In genomic region chr2:92954404-92955114, GRCm38 (mm10) we compare ENCODE assay signal across 9 mouse cellular contexts. TPM values are rescaled to one million over a fixed set of nuclear protein-coding genes. Genes with fewer than 3 reads are reported as not detected.
DNase-seq lines count a peak whose midpoint lies in the region; ATAC-seq and TF ChIP-seq lines count a peak whose summit lies in the region.
"Had no signal": no experiment of that assay in that cellular context is flagged by ENCODE, and none has a peak within 500 bp of the region (broad histone marks: within the 10 kb centered on the region; RNA-seq: fewer than 3 reads in every experiment).

No protein-coding gene starts in this region.

- H3K27ac ChIP-seq in intestine, postnatal 0 days (ENCODE audit: low read depth, low read length): no peak overlapping the region
- no peak overlapping the region for H3K27ac ChIP-seq in intestine, embryonic 15.5 days
- H3K27ac ChIP-seq in midbrain, postnatal 0 days (ENCODE audit: low read depth, low read length): no peak overlapping the region
- H3K27ac ChIP-seq: midbrain, embryonic 12.5 days had no signal

- H3K4me3 ChIP-seq in intestine, postnatal 0 days (ENCODE audit: low read depth, low read length): no peak overlapping the region
- no peak overlapping the region for H3K4me3 ChIP-seq in intestine, embryonic 15.5 days (replicated peaks)
- H3K4me3 ChIP-seq in midbrain, postnatal 0 days (ENCODE audit: low read depth, low read length): no peak overlapping the region
- H3K4me3 ChIP-seq: midbrain, embryonic 12.5 days had no signal

- DNase-seq in R1 (ENCODE audit: low read depth, low spot score): peak; percentile 65
- DNase-seq in cerebellum, postnatal 10 days: peak; percentile 91 to 94
- DNase-seq in layer of hippocampus, postnatal 36 days: peak; percentile 62 to 69
- peak; percentile 75 for DNase-seq in midbrain, postnatal 0 days (ENCODE audit: low spot score)
- peak; percentile 90 for DNase-seq in thymus, postnatal 25 days

- no peaks in the 10 kb centered on the region for H3K4me1 ChIP-seq in intestine, postnatal 0 days (replicated peaks; ENCODE audit: control insufficient read depth, insufficient read depth, low read length)
- no peaks in the 10 kb centered on the region for H3K4me1 ChIP-seq in intestine, embryonic 15.5 days (replicated peaks)
- no peaks in the 10 kb centered on the region for H3K4me1 ChIP-seq in midbrain, postnatal 0 days (ENCODE audit: insufficient read depth, low read length)
- H3K4me1 ChIP-seq: midbrain, embryonic 12.5 days had no signal

- no peak for ATAC-seq in intestine, postnatal 0 days
- ATAC-seq in intestine, embryonic 15.5 days: no peak
- peak; percentile 70; the same call in 1 of the 2 replicates for ATAC-seq in granulocyte monocyte progenitor cell, adult 5-6 weeks (replicated peaks; ENCODE audit: poor library complexity, severe bottlenecking)
- ATAC-seq in midbrain, postnatal 0 days (ENCODE audit: low FRiP score): no peak

- H3K36me3 ChIP-seq in intestine, postnatal 0 days (ENCODE audit: control insufficient read depth, insufficient read depth): no peaks in the 10 kb centered on the region
- H3K36me3 ChIP-seq in intestine, embryonic 15.5 days: no peaks in the 10 kb centered on the region
- peaks cover 12% of the 10 kb centered on the region for H3K36me3 ChIP-seq in midbrain, postnatal 0 days (ENCODE audit: insufficient read depth, low read length)
- H3K36me3 ChIP-seq: midbrain, embryonic 12.5 days had no signal

- TF ChIP-seq CTCF in intestine, postnatal 0 days (IDR thresholded peaks at IDR 0.05; ENCODE audit: low read depth): peak; percentile 88
- TF ChIP-seq CTCF in midbrain, postnatal 0 days (IDR thresholded peaks at IDR 0.05): peak; percentile 82

- H3K9ac ChIP-seq in intestine, postnatal 0 days (ENCODE audit: low read depth, low read length): no peak overlapping the region
- no peak overlapping the region for H3K9ac ChIP-seq in intestine, embryonic 15.5 days
- H3K9ac ChIP-seq in midbrain, postnatal 0 days (replicated peaks; ENCODE audit: low read length, poor library complexity, severe bottlenecking): no peak overlapping the region
- H3K9ac ChIP-seq: midbrain, embryonic 12.5 days had no signal

- 45% methylated on average over 11 of the region's 11 CpGs for WGBS in intestine, postnatal 0 days
- 46% methylated on average over 11 of the region's 11 CpGs for WGBS in intestine, embryonic 15.5 days
- WGBS in midbrain, postnatal 0 days: 41% methylated on average over 11 of the region's 11 CpGs

- H3K9me3 ChIP-seq in intestine, postnatal 0 days (ENCODE audit: control insufficient read depth): no peaks in the 10 kb centered on the region
- no peaks in the 10 kb centered on the region for H3K9me3 ChIP-seq in intestine, embryonic 15.5 days
- no peaks in the 10 kb centered on the region for H3K9me3 ChIP-seq in midbrain, postnatal 0 days (ENCODE audit: low read length)
- H3K9me3 ChIP-seq: midbrain, embryonic 12.5 days had no signal

- H3K27me3 ChIP-seq in intestine, postnatal 0 days (replicated peaks; ENCODE audit: control insufficient read depth, insufficient read depth, low read length): no peaks in the 10 kb centered on the region
- no peaks in the 10 kb centered on the region for H3K27me3 ChIP-seq in intestine, embryonic 15.5 days (replicated peaks)
- no peaks in the 10 kb centered on the region for H3K27me3 ChIP-seq in midbrain, postnatal 0 days (ENCODE audit: insufficient read depth, low read length)
- H3K27me3 ChIP-seq: midbrain, embryonic 12.5 days had no signal

- no peak overlapping the region for H3K4me2 ChIP-seq in intestine, postnatal 0 days (replicated peaks; ENCODE audit: low read depth)
- no peak overlapping the region for H3K4me2 ChIP-seq in intestine, embryonic 15.5 days (replicated peaks)
- H3K4me2 ChIP-seq in midbrain, postnatal 0 days (ENCODE audit: low read depth, low read length, poor library complexity, severe bottlenecking): no peak overlapping the region
- H3K4me2 ChIP-seq: midbrain, embryonic 12.5 days had no signal

RNA-seq across cellular contexts. Expression of gene Syt13, which starts 39.7 kb away (rescaled TPM):
- 1.7 and 2.5 TPM in 2 replicates for polyA plus RNA-seq in intestine, postnatal 0 days (2015; fragmentation: Nextera tagmentation; extraction: Ambion mirVana)
- polyA plus RNA-seq in intestine, embryonic 15.5 days (2015; fragmentation: Nextera tagmentation; extraction: Ambion mirVana): 6.4 and 6.6 TPM in 2 replicates
- not detected in 2 replicates for total RNA-seq in granulocyte monocyte progenitor cell, adult 5-6 weeks (2014; fragmentation: Nextera tagmentation)
- not detected in 2 replicates for total RNA-seq in granulocyte monocyte progenitor cell, adult 5-6 weeks (2017)
- 100 to 1,000 TPM; 159 to 162 TPM for total RNA-seq in layer of hippocampus, postnatal 36 days (2021)
- 188 and 190 TPM in 2 replicates for total RNA-seq in midbrain, postnatal 0 days (2014; rRNA removed)
- 106 and 107 TPM in 2 replicates for polyA plus RNA-seq in midbrain, postnatal 0 days (2015; fragmentation: Nextera tagmentation; extraction: Ambion mirVana)

Comparison
In these comparisons a context has a peak if more than half of its experiments do, and no peak if none do; other contexts are left out.
1. RNA of gene Syt13, which starts 39.7 kb away (total RNA-seq): 188 to 190 TPM in midbrain, postnatal 0 days and 159 to 162 TPM in layer of hippocampus, postnatal 36 days; not detected in granulocyte monocyte progenitor cell, adult 5-6 weeks; every median in the first group is over 100 times any median in the second.
2. Peak in every context shown above with its lines, with median percentiles within 50 percentile points of each other: DNase-seq.